Mouse (Mus musculus) ES-E14 (cell line): ENCODE data around the gene Nlrp6. TPM values are rescaled to one million over a fixed set of nuclear protein-coding genes. Genes with fewer than 3 reads are reported as not detected.

Experiments used
- DNase-seq: peaks from one replicate; pipeline ENCODE4 v3.0.0-alpha.2; 2013; ENCODE audit warnings: low read depth, low spot score
- H3K27ac ChIP-seq: 2 replicates; pipeline ENCODE4 v1.5.1; 2012; ENCODE audit warnings: low read depth, mild to moderate bottlenecking, low read length, moderate library complexity, mixed read lengths; ENCODE audit not compliant: poor library complexity, insufficient read depth, severe bottlenecking
- H3K36me3 ChIP-seq: 2 replicates; pipeline ENCODE4 v1.6.1; 2012; ENCODE audit warnings: mild to moderate bottlenecking, low read length, moderate library complexity, mixed read lengths; ENCODE audit not compliant: control insufficient read depth, poor library complexity, insufficient read depth, severe bottlenecking
- H3K4me1 ChIP-seq, 2 experiments: fragments of 150-350 bp in 1 of 2; sonication (generic) in 1 of 2; 2 replicates each; pipeline ENCODE4 v1.6.1; 2012; ENCODE audit warnings: low read length in 2 of 2, mild to moderate bottlenecking in 1 of 2, mixed read lengths in 1 of 2; ENCODE audit not compliant: control insufficient read depth in 2 of 2, insufficient read depth in 2 of 2, poor library complexity in 1 of 2
- H3K4me3 ChIP-seq, 2 experiments: fragments of 150-350 bp in 1 of 2; sonication (generic) in 1 of 2; 2 replicates each; pipeline ENCODE4 v1.5.1; 2012; ENCODE audit warnings: low read length in 2 of 2, low read depth in 1 of 2, mild to moderate bottlenecking in 1 of 2, mixed read lengths in 1 of 2; ENCODE audit not compliant: insufficient read depth in 1 of 2, poor library complexity in 1 of 2, severe bottlenecking in 1 of 2
- H3K9ac ChIP-seq: 2 replicates; pipeline ENCODE4 v1.6.1; 2012; ENCODE audit warnings: low read depth, mild to moderate bottlenecking, low read length, mixed read lengths; ENCODE audit not compliant: poor library complexity, insufficient read depth, severe bottlenecking
- H3K9me3 ChIP-seq: fragments of 150-350 bp; sonication (generic); 2 replicates; pipeline ENCODE4 v1.6.1; 2012; ENCODE audit warnings: low read depth, mild to moderate bottlenecking, low read length; ENCODE audit not compliant: control insufficient read depth, insufficient read depth
- CHD2 ChIP-seq: IDR thresholded peaks from 2 replicates; pipeline ENCODE4 v1.6.1; 2014; ENCODE audit warnings: mild to moderate bottlenecking, low read depth, low read length, inconsistent platforms
- HCFC1 ChIP-seq: IDR thresholded peaks from 2 replicates; pipeline ENCODE4 v1.6.1; 2012; ENCODE audit warnings: low read length, inconsistent platforms, borderline replicate concordance; ENCODE audit not compliant: insufficient read depth
- MAFK ChIP-seq: IDR thresholded peaks from 2 replicates; pipeline ENCODE4 v1.6.1; 2014; ENCODE audit warnings: mild to moderate bottlenecking, low read depth, low read length, inconsistent platforms; ENCODE audit not compliant: insufficient read depth
- ZC3H11A ChIP-seq: IDR thresholded peaks from 2 replicates; pipeline ENCODE4 v1.6.1; 2012; ENCODE audit warnings: low read depth, mild to moderate bottlenecking, inconsistent platforms, low read length, borderline replicate concordance
- ZNF384 ChIP-seq: IDR thresholded peaks from 2 replicates; pipeline ENCODE4 v1.6.1; 2012; ENCODE audit warnings: low read depth, low read length, inconsistent platforms
- in situ Hi-C, 2 experiments: fragments of 600-800 bp; cut with MboI; formaldehyde crosslinking; loops; one replicate each; pipeline ENCODE4 v1.15.1; 2025; ENCODE audit warnings: low sequenced_read_pairs in 2 of 2, inconsistent platforms in 1 of 2; ENCODE audit not compliant: unreplicated experiment in 2 of 2
- total RNA-seq: library from RNA; depleted of rRNA; stranded (reverse); fragments of 300-350 nt; gene quantifications from 2 replicates; pipeline ENCODE4 v1.2.3, GENCODE M21; 2012

Nlrp6 gene
- total RNA-seq, 1 experiment = 0.27 TPM

DNA sequence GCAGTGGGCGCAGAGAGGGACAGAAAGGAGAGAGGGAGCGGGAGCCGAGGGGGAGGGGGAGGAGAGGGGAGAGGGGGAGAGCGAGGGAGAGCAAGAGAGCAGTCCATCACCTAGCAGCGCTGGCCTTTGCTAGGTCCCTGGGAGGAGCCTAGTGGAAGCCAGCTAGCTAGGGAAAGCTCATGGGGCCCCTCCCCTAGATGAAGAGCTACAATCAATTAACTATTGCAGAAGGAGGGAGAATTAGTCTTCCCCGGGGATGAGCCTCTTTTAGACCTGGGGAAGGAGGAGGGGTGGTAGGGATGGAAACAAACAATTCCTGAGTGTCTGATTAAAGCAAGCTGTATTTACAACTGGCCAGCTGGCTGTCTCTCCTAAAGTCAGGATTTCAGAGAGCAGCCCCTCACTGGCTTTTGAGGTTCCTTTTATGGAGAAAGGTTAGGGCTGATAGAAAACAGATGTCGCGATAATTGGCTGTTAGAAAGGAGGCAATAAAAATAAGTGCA, 19.0 kb downstream of the Nlrp6 start:
- in situ Hi-C loops = no loop called here
- no peak for DNase-seq
- peaks cover 4 to 17% of the 10 kb centered on the region in 2 experiments; a peak in 3 of 4 replicates for H3K4me1 ChIP-seq
- TF ChIP-seq ZNF384 (no peak), MAFK (no peak), CHD2 (no peak), HCFC1 (no peak), ZC3H11A (no peak)
- H3K27ac ChIP-seq = peak overlapping the region; percentile 82
- H3K9ac ChIP-seq = 0 out of 2 replicates have a peak overlapping the region, but pooled peaks have one; percentile 20
- no peaks in the 10 kb centered on the region for H3K9me3 ChIP-seq
- H3K36me3 ChIP-seq = no peaks in the 10 kb centered on the region
- H3K4me3 ChIP-seq = peak overlapping the region in 1 of 2 experiments; percentile 15; a peak in 1 of 4 replicates

GRCm38 (mm10) chr7:140941222-140942051, 20.7 kb downstream of the Nlrp6 start, which contains the start of gene Pgghg:
Gene Pgghg (plus strand): TSS chr7:140941391.
- DNase-seq = peak; percentile 74
- Histone ChIP-seq H3K4me3 (peak within 1 kb of the TSS; percentile 70 to 79), H3K36me3 (peaks cover 16% of the 10 kb centered on the region), H3K4me1 (peaks cover 4 to 17% of the 10 kb centered on the region in 2 experiments; a peak in 3 of 4 replicates), H3K9ac (peak within 1 kb of the TSS; percentile 81), H3K27ac (peak within 1 kb of the TSS; percentile 81), H3K9me3 (no peaks in the 10 kb centered on the region)
- TF ChIP-seq CHD2 (no peak), HCFC1 (no peak), ZNF384 (no peak), ZC3H11A (no peak), MAFK (no peak)
- in situ Hi-C loops = no loop called here

GRCm38 (mm10) chr7:140942341-140942740, 21.6 kb downstream of the Nlrp6 start:
- DNase-seq = no peak
- peaks cover 23% of the 10 kb centered on the region for H3K36me3 ChIP-seq
- H3K4me3 ChIP-seq = peak overlapping the region; percentile 70 to 79
- peak overlapping the region; percentile 16; the same call in 1 of the 2 replicates for H3K27ac ChIP-seq
- in situ Hi-C loops = no loop called here
- peak overlapping the region; percentile 81 for H3K9ac ChIP-seq
- no peaks in the 10 kb centered on the region for H3K9me3 ChIP-seq
- TF ChIP-seq CHD2 = no peak
- H3K4me1 ChIP-seq = peaks cover 4 to 17% of the 10 kb centered on the region in 2 experiments; a peak in 3 of 4 replicates

DNA sequence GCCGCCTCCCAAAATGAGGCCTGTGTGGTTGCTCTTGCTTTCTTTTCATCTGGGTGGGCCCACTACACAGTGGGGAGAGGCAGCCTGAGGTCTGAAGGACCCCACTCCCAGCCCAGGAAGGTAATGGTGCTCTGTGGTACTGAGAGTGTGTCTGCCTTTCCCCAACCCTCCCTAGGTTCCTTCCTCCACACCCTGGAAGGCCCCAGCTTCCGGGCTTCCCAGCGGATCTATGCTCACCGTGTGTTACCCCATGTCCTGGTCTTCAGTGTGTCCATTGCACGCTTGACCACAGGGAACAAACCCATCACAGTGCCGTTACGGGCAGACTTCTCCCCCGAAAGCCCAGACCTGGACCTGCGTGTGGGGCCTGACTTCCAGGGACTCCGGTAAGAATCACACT, 22.1 kb downstream of the Nlrp6 start:
- Histone ChIP-seq H3K4me1 (peaks cover 4 to 17% of the 10 kb centered on the region in 2 experiments; a peak in 3 of 4 replicates), H3K36me3 (peaks cover 27% of the 10 kb centered on the region), H3K9ac (peak overlapping the region; percentile 15), H3K27ac (no peak overlapping the region), H3K4me3 (no peak overlapping the region), H3K9me3 (no peaks in the 10 kb centered on the region)
- DNase-seq = no peak
- in situ Hi-C loops = no loop called here
- TF ChIP-seq HCFC1 (no peak), CHD2 (no peak), MAFK (no peak), ZC3H11A (no peak), ZNF384 (no peak)
